Mouse (Mus musculus): Measurements from ENCODE around the gene Ranbp2. TPM values are rescaled to one million over a fixed set of nuclear protein-coding genes. Genes with fewer than 3 reads are reported as not detected.

The Ranbp2 gene
- 100 to 1,000 TPM; 269 to 646 (median 355) TPM for total RNA-seq (2018; cell fraction: chromatin; rRNA removed)
- total RNA-seq (2018; cell fraction: cytosol; rRNA removed) = 100 to 1,000 TPM in 13 of 26 experiments, 10 to 100 TPM in 13; 67.9 to 133 (median 100) TPM
- total RNA-seq (2018; cell fraction: nucleus; rRNA removed) = 100 to 1,000 TPM; 193 to 534 (median 297) TPM
- 49.6 to 52.6 TPM (median 52.6 TPM) in 3 replicates for polyA plus RNA-seq (2018)

- peak within 1 kb of the TSS; percentile 70 for H3K4me3 ChIP-seq (ENCODE audit: inconsistent target)
- H3K79me2 ChIP-seq (ENCODE audit: inconsistent target) = peaks cover 45% of the 10 kb centered on the region
- H3K27ac ChIP-seq = peak within 1 kb of the TSS; percentile 98
- under 1% methylated on average over 76 of the region's 91 CpGs for whole genome bisulfite sequencing (ENCODE audit: missing documents)
- H3K36me3 ChIP-seq (ENCODE audit: inconsistent target) = no peaks in the 10 kb centered on the region
Observed at GRCm38 (mm10) chr10:58446384-58447279, at the start of gene Ranbp2. Gene Ranbp2 (plus strand): TSS chr10:58446920.

GRCm38 (mm10) chr10:58398941-58399340 lies 47.8 kb upstream of the Ranbp2 start:
- no peak overlapping the region for H3K4me3 ChIP-seq (ENCODE audit: inconsistent target)
- 97% methylated on average over 8 of the region's 8 CpGs for WGBS (ENCODE audit: missing documents)
- peaks cover 88% of the 10 kb centered on the region for H3K79me2 ChIP-seq (ENCODE audit: inconsistent target)
- no peak overlapping the region for H3K27ac ChIP-seq
- peaks cover 15% of the 10 kb centered on the region; the same call in 1 of the 2 replicates for H3K36me3 ChIP-seq (ENCODE audit: inconsistent target)

GRCm38 (mm10) chr10:58401838-58402237 lies 44.9 kb upstream of the Ranbp2 start:
- peaks cover 67% of the 10 kb centered on the region for H3K79me2 ChIP-seq (ENCODE audit: inconsistent target)
- peaks cover 15% of the 10 kb centered on the region; the same call in 1 of the 2 replicates for H3K36me3 ChIP-seq (ENCODE audit: inconsistent target)
- no peak overlapping the region for H3K27ac ChIP-seq
- no peak overlapping the region for H3K4me3 ChIP-seq (ENCODE audit: inconsistent target)
- WGBS (ENCODE audit: missing documents) = 90% methylated on average over 3 of the region's 3 CpGs

GRCm38 (mm10) chr10:58404639-58405038 lies 42.1 kb upstream of the Ranbp2 start:
- H3K4me3 ChIP-seq (ENCODE audit: inconsistent target) = no peak overlapping the region
- no peak overlapping the region for H3K27ac ChIP-seq
- WGBS (ENCODE audit: missing documents) = 98% methylated on average over 6 of the region's 6 CpGs
- peaks cover 15% of the 10 kb centered on the region; the same call in 1 of the 2 replicates for H3K36me3 ChIP-seq (ENCODE audit: inconsistent target)
- H3K79me2 ChIP-seq (ENCODE audit: inconsistent target) = peaks cover 64% of the 10 kb centered on the region

GRCm38 (mm10) chr10:58405285-58405948 lies 41.3 kb upstream of the Ranbp2 start:
- WGBS (ENCODE audit: missing documents) = 60% methylated on average over 4 of the region's 4 CpGs
- H3K27ac ChIP-seq = peak overlapping the region; percentile 49

GRCm38 (mm10) chr10:58405949-58406305 lies 40.8 kb upstream of the Ranbp2 start:
- peak overlapping the region; percentile 49 for H3K27ac ChIP-seq

More at GRCm38 (mm10) chr10:58405285-58405948, 41.3 kb upstream of the Ranbp2 start:
- H3K36me3 ChIP-seq (ENCODE audit: inconsistent target) = peaks cover 20% of the 10 kb centered on the region; the same call in 1 of the 2 replicates
- H3K4me3 ChIP-seq (ENCODE audit: inconsistent target) = no peak overlapping the region
- H3K79me2 ChIP-seq (ENCODE audit: inconsistent target) = peaks cover 61% of the 10 kb centered on the region

GRCm38 (mm10) chr10:58412331-58412730 lies 34.4 kb upstream of the Ranbp2 start:
- WGBS (ENCODE audit: missing documents) = 93% methylated on average over 4 of the region's 4 CpGs

More at GRCm38 (mm10) chr10:58405949-58406305, 40.8 kb upstream of the Ranbp2 start:
- Histone ChIP-seq H3K79me2 (ENCODE audit: inconsistent target) (peaks cover 56% of the 10 kb centered on the region), H3K36me3 (ENCODE audit: inconsistent target) (peaks cover 22% of the 10 kb centered on the region; the same call in 1 of the 2 replicates), H3K4me3 (ENCODE audit: inconsistent target) (no peak overlapping the region)
- WGBS (ENCODE audit: missing documents) = 45% methylated on average over 2 of the region's 2 CpGs

GRCm38 (mm10) chr10:58412852-58413251 lies 33.9 kb upstream of the Ranbp2 start:
- Histone ChIP-seq H3K36me3 (ENCODE audit: inconsistent target) (peaks cover 58% of the 10 kb centered on the region; the same call in 1 of the 2 replicates), H3K4me3 (ENCODE audit: inconsistent target) (no peak overlapping the region), H3K79me2 (ENCODE audit: inconsistent target) (peaks cover 10% of the 10 kb centered on the region; the same call in 1 of the 2 replicates), H3K27ac (no peak overlapping the region)

More at GRCm38 (mm10) chr10:58412331-58412730, 34.4 kb upstream of the Ranbp2 start:
- peaks cover 58% of the 10 kb centered on the region; the same call in 1 of the 2 replicates for H3K36me3 ChIP-seq (ENCODE audit: inconsistent target)
- H3K79me2 ChIP-seq (ENCODE audit: inconsistent target) = peaks cover 14% of the 10 kb centered on the region
- H3K4me3 ChIP-seq (ENCODE audit: inconsistent target) = no peak overlapping the region
- H3K27ac ChIP-seq = no peak overlapping the region

GRCm38 (mm10) chr10:58416702-58417101 lies 30.0 kb upstream of the Ranbp2 start:
- H3K27ac ChIP-seq = no peak overlapping the region
- H3K4me3 ChIP-seq (ENCODE audit: inconsistent target) = no peak overlapping the region
- no peaks in the 10 kb centered on the region for H3K79me2 ChIP-seq (ENCODE audit: inconsistent target)
- peaks cover 55% of the 10 kb centered on the region for H3K36me3 ChIP-seq (ENCODE audit: inconsistent target)
- WGBS (ENCODE audit: missing documents) = 54% methylated on average over 3 of the region's 3 CpGs

GRCm38 (mm10) chr10:58418290-58418971 lies 28.3 kb upstream of the Ranbp2 start:
- Histone ChIP-seq H3K79me2 (ENCODE audit: inconsistent target) (no peaks in the 10 kb centered on the region), H3K36me3 (ENCODE audit: inconsistent target) (peaks cover 55% of the 10 kb centered on the region)
- 90% methylated on average over 6 of the region's 10 CpGs for WGBS (ENCODE audit: missing documents)

GRCm38 (mm10) chr10:58427930-58428329 lies 18.8 kb upstream of the Ranbp2 start:
- 95% methylated on average over 2 of the region's 2 CpGs for WGBS (ENCODE audit: missing documents)
- H3K4me3 ChIP-seq (ENCODE audit: inconsistent target) = no peak overlapping the region
- no peaks in the 10 kb centered on the region for H3K79me2 ChIP-seq (ENCODE audit: inconsistent target)
- no peak overlapping the region for H3K27ac ChIP-seq
- H3K36me3 ChIP-seq (ENCODE audit: inconsistent target) = peaks cover 9% of the 10 kb centered on the region; the same call in 1 of the 2 replicates

More at GRCm38 (mm10) chr10:58418290-58418971, 28.3 kb upstream of the Ranbp2 start:
- no peak overlapping the region for H3K27ac ChIP-seq
- H3K4me3 ChIP-seq (ENCODE audit: inconsistent target) = no peak overlapping the region

- Histone ChIP-seq H3K79me2 (ENCODE audit: inconsistent target) (peaks cover 37% of the 10 kb centered on the region), H3K4me3 (ENCODE audit: inconsistent target) (peak overlapping the region; percentile 44), H3K36me3 (ENCODE audit: inconsistent target) (no peaks in the 10 kb centered on the region), H3K27ac (peak overlapping the region; percentile 98)
- 0% methylated on average over 9 of the region's 9 CpGs for WGBS (ENCODE audit: missing documents)
Observed at GRCm38 (mm10) chr10:58445850-58446249, 870 bp upstream of the Ranbp2 start.

- WGBS (ENCODE audit: missing documents) = under 1% methylated on average over 32 of the region's 32 CpGs
- Histone ChIP-seq H3K4me3 (ENCODE audit: inconsistent target) (peak overlapping the region; percentile 70), H3K79me2 (ENCODE audit: inconsistent target) (peaks cover 52% of the 10 kb centered on the region), H3K36me3 (ENCODE audit: inconsistent target) (no peaks in the 10 kb centered on the region), H3K27ac (peak overlapping the region; percentile 72)
Observed at GRCm38 (mm10) chr10:58447280-58447781, 611 bp downstream of the Ranbp2 start.

- H3K27ac ChIP-seq = no peak overlapping the region
- H3K4me3 ChIP-seq (ENCODE audit: inconsistent target) = no peak overlapping the region
- H3K79me2 ChIP-seq (ENCODE audit: inconsistent target) = peaks cover 94% of the 10 kb centered on the region
- H3K36me3 ChIP-seq (ENCODE audit: inconsistent target) = peaks cover 38% of the 10 kb centered on the region
Observed at GRCm38 (mm10) chr10:58451575-58451974, 4.9 kb downstream of the Ranbp2 start.

All from macrophage (primary cell).